Mouse (Mus musculus): Measurements from ENCODE around the gene Lmo4. TPM values are rescaled to one million over a fixed set of nuclear protein-coding genes. Genes with fewer than 3 reads are reported as not detected.

Gene Lmo4
- total RNA-seq, 1 experiment from 2014 or later, result 97.9 TPM

GRCm38 (mm10) chr3:144148234-144148633, 56.8 kb downstream of the Lmo4 start:
- no peak for DNase-seq

- no peak for DNase-seq
Observed at GRCm38 (mm10) chr3:144147244-144147643, 57.8 kb downstream of the Lmo4 start.

DNA sequence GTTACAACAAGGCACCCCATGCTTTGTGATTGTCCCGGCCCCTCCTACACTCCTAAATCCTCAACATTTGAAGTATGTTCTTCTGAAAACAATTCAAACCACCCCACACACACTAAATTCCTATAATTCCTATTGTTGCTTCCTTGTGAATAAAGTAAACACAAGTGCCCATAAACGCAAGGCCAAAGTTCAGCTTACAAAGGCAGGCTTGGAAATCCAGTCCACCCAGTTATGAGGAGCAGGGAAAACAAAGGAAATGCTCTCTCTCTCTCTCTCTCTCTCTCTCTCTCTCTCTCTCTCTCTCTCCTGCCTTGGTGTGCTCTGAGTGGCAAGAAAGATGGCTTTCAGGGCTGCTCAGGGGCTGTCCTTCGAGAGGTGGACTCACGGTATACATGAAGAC, 61.0 kb downstream of the Lmo4 start:
- no peak for DNase-seq

DNA sequence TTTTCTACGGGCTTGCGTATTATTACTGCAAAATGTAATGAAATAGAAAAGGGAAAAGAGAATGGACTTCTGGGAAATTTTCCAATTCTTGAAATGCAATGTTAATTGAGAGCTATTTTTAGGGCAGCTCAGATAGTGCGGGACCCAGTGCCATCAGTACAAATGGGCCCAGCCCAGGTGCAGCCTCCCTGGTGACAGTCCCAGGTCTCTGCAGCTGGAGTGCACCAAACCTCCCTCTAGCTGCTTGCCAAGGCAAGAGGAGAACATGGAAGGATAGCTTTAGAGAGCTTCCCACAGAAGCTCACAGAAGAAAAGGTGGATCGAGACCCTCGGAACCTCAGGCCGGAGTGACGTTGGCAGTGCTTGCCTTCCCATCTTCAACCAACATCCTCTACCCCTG, 62.1 kb downstream of the Lmo4 start:
- DNase-seq, result no peak

- no peak for DNase-seq
Observed at GRCm38 (mm10) chr3:144141786-144142185, 63.2 kb downstream of the Lmo4 start.

DNA sequence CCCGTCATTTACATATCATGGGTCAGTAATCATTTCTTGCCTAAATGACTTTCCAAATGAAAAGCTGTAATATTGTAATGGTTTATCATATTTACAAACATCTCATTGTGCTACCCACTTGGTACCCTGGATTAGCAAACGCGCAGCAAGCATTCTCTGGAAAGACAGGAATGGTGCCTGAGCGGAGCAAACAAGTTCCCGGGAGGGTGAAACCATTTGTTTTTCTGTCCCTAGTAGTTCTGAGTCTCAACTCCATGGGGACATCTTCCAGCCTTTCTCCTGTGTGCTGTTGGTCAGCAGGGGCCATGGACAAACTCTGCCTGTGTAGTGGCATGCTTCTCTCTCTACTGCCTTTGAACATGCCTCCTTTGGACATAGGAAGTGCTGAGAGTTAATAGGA, 64.2 kb downstream of the Lmo4 start:
- DNase-seq, result no peak

DNA sequence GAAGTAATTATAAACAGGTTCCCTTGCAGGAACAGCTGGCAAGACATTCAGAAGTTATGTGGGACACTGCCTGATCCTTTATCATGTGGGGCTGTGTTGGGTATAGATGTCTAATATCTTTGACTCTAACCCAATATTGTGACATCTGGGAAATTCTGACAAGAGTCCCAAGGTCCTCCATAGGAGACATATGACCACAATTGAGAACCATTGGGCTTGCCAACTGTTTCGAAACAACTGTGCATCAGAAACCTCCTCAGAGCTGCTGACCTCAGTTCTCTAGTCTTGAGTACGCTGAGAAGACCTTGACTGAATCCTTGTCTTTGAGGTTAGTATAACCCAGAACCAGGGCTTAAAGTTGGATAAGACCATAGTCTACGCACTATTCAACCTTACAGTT, 66.4 kb downstream of the Lmo4 start:
- DNase-seq, result no peak

Data from adrenal gland, postnatal 25 days (tissue).